ENCODE assay signal across 20 mouse cellular contexts in genomic region chr2:137536581-137536980, GRCm38 (mm10).
"Had no signal": no experiment of that assay in that cellular context is flagged by ENCODE, and none has a peak within 500 bp of the region (broad histone marks: within the 10 kb centered on the region; RNA-seq: fewer than 3 reads in every experiment).

No protein-coding gene starts in this region.

- H3K9ac ChIP-seq: liver, embryonic 15.5 days; liver, postnatal 0 days; midbrain, embryonic 13.5 days; midbrain, embryonic 15.5 days; neural tube, embryonic 13.5 days; neural tube, embryonic 15.5 days had no signal

- H3K4me1 ChIP-seq: liver, embryonic 15.5 days; megakaryocyte, embryonic 14.5 days; midbrain, embryonic 13.5 days; midbrain, embryonic 15.5 days; neural tube, embryonic 13.5 days; neural tube, embryonic 15.5 days had no signal

- H3K27ac ChIP-seq: liver, embryonic 15.5 days; macrophage; midbrain, embryonic 13.5 days; midbrain, embryonic 15.5 days; neural tube, embryonic 13.5 days; neural tube, embryonic 15.5 days had no signal

- ATAC-seq: liver, postnatal 0 days; midbrain, embryonic 13.5 days; midbrain, embryonic 15.5 days had no signal

- H3K27me3 ChIP-seq: liver, embryonic 15.5 days; megakaryocyte, embryonic 14.5 days; midbrain, embryonic 13.5 days; midbrain, embryonic 15.5 days; neural tube, embryonic 13.5 days; neural tube, embryonic 15.5 days had no signal

- DNase-seq: liver, postnatal 0 days; lung, adult 2 months; lung, postnatal 10 days; lung, postnatal 36 days; retina, postnatal 1 day; right cerebral cortex, adult 18-20 months; right cerebral cortex, postnatal 25 days; right cerebral cortex, postnatal 4 days; spleen, adult 18-20 months; thymus, adult 18-20 months; thymus, postnatal 14 days; thymus, postnatal 36 days had no signal

- H3K36me3 ChIP-seq: liver, embryonic 15.5 days; midbrain, embryonic 13.5 days; midbrain, embryonic 15.5 days; neural tube, embryonic 13.5 days; neural tube, embryonic 15.5 days had no signal

- H3K4me3 ChIP-seq: liver, embryonic 15.5 days; megakaryocyte, embryonic 14.5 days; midbrain, embryonic 13.5 days; midbrain, embryonic 15.5 days; neural tube, embryonic 13.5 days; neural tube, embryonic 15.5 days had no signal

- H3K9me3 ChIP-seq: liver, embryonic 15.5 days; megakaryocyte, embryonic 14.5 days; midbrain, embryonic 13.5 days; midbrain, embryonic 15.5 days; neural tube, embryonic 13.5 days; neural tube, embryonic 15.5 days had no signal

- H3K4me2 ChIP-seq: liver, embryonic 15.5 days; midbrain, embryonic 11.5 days; midbrain, embryonic 13.5 days; midbrain, embryonic 15.5 days; neural tube, embryonic 13.5 days; neural tube, embryonic 15.5 days had no signal
